Mouse (Mus musculus): ENCODE results near the gene Olfr362.
"Not testable (repeated sequence)": the region's sequence is repeated elsewhere in the genome, so short reads cannot be mapped to it uniquely, and the experiment has no call there.

The Olfr362 gene

GRCm38 (mm10) chr2:37117810-37118209 is at the start of gene Olfr362:
Gene Olfr362 (minus strand): TSS chr2:37117910.
- DNase-seq, result no peak

DNA sequence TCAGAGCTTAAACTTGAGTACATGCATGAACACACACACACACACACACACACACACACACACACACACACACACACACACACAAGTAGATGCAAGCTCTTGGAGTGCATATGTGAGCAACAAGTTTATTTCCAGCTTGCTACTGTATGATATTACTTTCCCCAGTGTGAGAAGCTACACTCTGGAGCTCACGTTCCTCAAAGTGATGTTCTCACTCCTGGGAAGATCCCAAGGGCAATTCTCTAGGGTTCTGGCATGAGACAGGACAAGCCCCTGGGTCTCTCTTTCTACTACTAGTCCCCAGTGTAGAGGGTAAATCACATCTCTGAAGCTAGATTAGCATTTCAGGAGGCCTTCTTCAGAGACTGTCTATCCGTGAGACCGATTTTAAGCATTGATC is 21.3 kb upstream of the Olfr362 start, which contains the start of gene Olfr364-ps1:
TSS of gene Olfr364-ps1 (plus strand) at position 301 of the 400 bp plus-strand sequence.
- DNase-seq, result no peak

DNA sequence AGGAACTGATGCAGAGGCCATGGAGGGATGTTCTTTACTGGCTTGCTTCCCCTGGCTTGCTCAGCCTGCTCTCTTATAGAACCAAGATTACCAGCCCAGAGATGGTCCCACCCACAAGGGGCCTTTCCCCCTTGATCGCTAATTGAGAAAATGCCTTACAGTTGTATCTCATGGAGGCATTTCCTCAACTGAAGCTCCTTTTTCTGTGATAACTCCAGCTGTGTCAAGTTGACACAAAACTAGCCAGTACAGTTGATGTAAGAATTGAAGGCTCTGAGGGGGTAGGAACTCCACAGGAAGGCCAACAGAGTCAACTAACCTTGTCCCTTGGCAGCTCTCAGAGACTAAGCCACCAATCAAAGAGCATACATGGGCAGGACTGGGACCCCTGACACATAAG is 28.5 kb downstream of the Olfr362 start, which contains the start of gene Olfr361:
TSS of gene Olfr361 (minus strand) at position 101 of the 400 bp plus-strand sequence.
- not testable (repeated sequence) for DNase-seq

GRCm38 (mm10) chr2:37065446-37065845 is 52.3 kb downstream of the Olfr362 start, which contains the start of gene Olfr360:
Gene Olfr360 (plus strand): TSS chr2:37065746.
- no peak for DNase-seq

Measured in cerebellum, adult 11 months (tissue).